Mouse (Mus musculus) stomach, embryonic 15.5 days (tissue): ENCODE measurements around the gene Chchd3. TPM values are rescaled to one million over a fixed set of nuclear protein-coding genes. Genes with fewer than 3 reads are reported as not detected.

ENCODE experiments used
- ATAC-seq: fragments of 200-750 bp; cut with Nextera tagmentation; 2 replicates; pipeline ENCODE4 v1.8.0; 2017; ENCODE audit warnings: low read depth, moderate number of reproducible peaks, moderate TSS enrichment; ENCODE audit not compliant: insufficient read depth, low FRiP score
- H3K27ac ChIP-seq: fragments of 300-500 bp; sonication (generic); 2 replicates; pipeline ENCODE4 v1.5.1; 2015; ENCODE audit warnings: mild to moderate bottlenecking, inconsistent platforms
- H3K27me3 ChIP-seq: fragments of 300-500 bp; sonication (generic); replicated peaks from 2 replicates; pipeline ENCODE4 v1.6.1; 2015; ENCODE audit warnings: inconsistent platforms
- H3K36me3 ChIP-seq: fragments of 300-500 bp; sonication (generic); 2 replicates; pipeline ENCODE4 v1.6.1; 2015; ENCODE audit warnings: inconsistent platforms
- H3K4me1 ChIP-seq: fragments of 300-500 bp; sonication (generic); 2 replicates; pipeline ENCODE4 v1.6.1; 2015; ENCODE audit warnings: inconsistent platforms
- H3K4me2 ChIP-seq: fragments of 300-500 bp; sonication (generic); 2 replicates; pipeline ENCODE4 v1.6.1; 2015; ENCODE audit warnings: mild to moderate bottlenecking, inconsistent platforms
- H3K4me3 ChIP-seq: fragments of 300-500 bp; sonication (generic); replicated peaks from 2 replicates; pipeline ENCODE4 v1.5.1; 2015; ENCODE audit warnings: inconsistent platforms
- H3K9ac ChIP-seq: fragments of 300-500 bp; sonication (generic); 2 replicates; pipeline ENCODE4 v1.6.1; 2015; ENCODE audit warnings: inconsistent platforms
- H3K9me3 ChIP-seq: fragments of 300-500 bp; sonication (generic); 2 replicates; pipeline ENCODE4 v1.6.1; 2016; ENCODE audit warnings: inconsistent platforms
- WGBS: fragments of 180-500 bp; shearing (Covaris S2); methylation state at CpG from one replicate; pipeline ENCODE4 v1.1.7; 2015; 5-methylcytosine and 5-hydroxymethylcytosine counted together
- polyA plus RNA-seq: library from polyadenylated mRNA; unstranded; fragments of >200 nt; fragmentation: Nextera tagmentation; extraction: Ambion mirVana; gene quantifications from 2 replicates; pipeline ENCODE4 v1.2.1, GENCODE M21; 2015

The Chchd3 gene
- polyA plus RNA-seq, 1 experiment from 2014 or later, result 112 TPM

DNA sequence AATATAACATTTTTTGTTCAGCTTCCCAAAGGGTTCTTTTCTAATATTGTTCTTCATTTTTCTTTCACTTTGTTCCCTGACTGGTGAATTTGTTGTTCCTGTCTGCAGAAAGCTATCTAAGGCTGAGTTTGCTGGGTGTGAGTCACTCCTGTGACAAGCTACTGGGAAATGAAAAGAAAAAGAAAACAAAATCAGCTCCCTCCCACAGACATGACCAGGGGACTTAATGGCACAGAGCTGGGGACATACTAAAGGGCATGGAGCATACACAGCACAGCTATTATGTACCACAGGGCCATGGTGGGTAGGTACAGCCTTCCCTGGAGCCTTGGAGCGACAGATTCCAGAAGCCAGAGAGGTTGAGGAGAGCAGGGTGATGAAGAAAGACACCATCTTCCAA is 63.5 kb downstream of the Chchd3 start:
- 82% methylated on average over 1 of the region's 1 CpGs for WGBS
- Histone ChIP-seq H3K4me3 (no peak overlapping the region), H3K27ac (no peak overlapping the region), H3K36me3 (no peaks in the 10 kb centered on the region), H3K4me1 (0 out of 2 replicates have a peak, but pooled peaks cover 3% of the 10 kb centered on the region), H3K9ac (no peak overlapping the region), H3K4me2 (no peak overlapping the region), H3K27me3 (no peaks in the 10 kb centered on the region), H3K9me3 (no peaks in the 10 kb centered on the region)
- ATAC-seq, result no peak

DNA sequence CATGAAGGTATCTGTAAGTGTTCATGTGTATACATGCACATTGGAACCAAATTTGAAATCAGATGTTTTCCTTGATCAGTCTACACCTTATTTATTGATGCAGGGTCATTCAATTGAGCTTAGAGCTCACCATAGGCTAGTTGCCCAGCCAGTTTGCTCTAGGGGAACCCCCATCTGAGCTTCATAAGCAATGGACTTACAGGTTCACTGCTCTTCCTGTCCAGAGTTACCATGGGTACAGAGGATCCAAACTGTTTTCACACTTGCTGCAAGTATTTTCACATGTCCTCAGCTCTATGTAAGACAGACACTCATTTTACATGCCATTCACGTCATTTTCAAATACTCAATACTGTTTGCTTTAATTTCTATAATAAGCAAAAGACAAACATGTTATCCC is 66.2 kb downstream of the Chchd3 start:
- 0 out of 2 replicates have a peak, but pooled peaks cover 3% of the 10 kb centered on the region for H3K4me1 ChIP-seq
- no peak for ATAC-seq
- H3K27me3 ChIP-seq, result no peaks in the 10 kb centered on the region

DNA sequence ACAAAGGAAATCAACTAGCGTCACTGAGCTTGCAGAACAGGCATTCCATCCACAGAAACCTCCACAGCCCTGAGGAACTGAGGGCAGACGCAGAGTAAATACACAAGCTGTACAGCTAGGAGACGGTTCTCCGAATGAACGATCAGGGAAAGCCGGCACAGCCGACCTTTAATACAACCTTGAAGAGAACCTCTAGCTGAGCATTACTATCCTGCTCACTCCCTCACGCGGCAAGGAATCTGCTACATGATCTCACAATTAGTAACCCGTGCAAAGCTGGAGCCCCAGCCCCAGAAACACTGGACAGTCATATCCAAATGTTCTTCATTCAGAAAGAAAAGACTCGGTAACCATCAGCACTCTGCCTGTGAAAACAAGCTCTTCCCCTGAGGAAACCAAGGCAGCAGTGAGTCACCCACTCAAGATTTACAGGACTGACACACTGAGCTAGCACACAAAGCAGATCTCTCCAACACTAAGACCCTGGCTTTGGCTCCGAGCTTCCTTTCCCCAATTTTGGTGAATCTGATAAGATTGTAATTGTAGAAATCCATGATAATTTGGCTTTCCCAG is 69.9 kb downstream of the Chchd3 start:
- H3K27ac ChIP-seq, result no peak overlapping the region
- no peak overlapping the region for H3K4me2 ChIP-seq
- H3K4me3 ChIP-seq, result no peak overlapping the region
- no peaks in the 10 kb centered on the region for H3K9me3 ChIP-seq
- no peak overlapping the region for H3K9ac ChIP-seq
- no peaks in the 10 kb centered on the region for H3K36me3 ChIP-seq
- H3K4me1 ChIP-seq, result no peaks in the 10 kb centered on the region
- no peak for ATAC-seq
- WGBS, result 59% methylated on average over 12 of the region's 12 CpGs
- no peaks in the 10 kb centered on the region for H3K27me3 ChIP-seq

More for the DNA sequence above, 66.2 kb downstream of the Chchd3 start:
- no peak overlapping the region for H3K4me3 ChIP-seq
- WGBS, result 82% methylated on average over 1 of the region's 1 CpGs
- H3K9me3 ChIP-seq, result no peaks in the 10 kb centered on the region
- H3K36me3 ChIP-seq, result no peaks in the 10 kb centered on the region
- no peak overlapping the region for H3K4me2 ChIP-seq
- H3K9ac ChIP-seq, result no peak overlapping the region
- no peak overlapping the region for H3K27ac ChIP-seq

DNA sequence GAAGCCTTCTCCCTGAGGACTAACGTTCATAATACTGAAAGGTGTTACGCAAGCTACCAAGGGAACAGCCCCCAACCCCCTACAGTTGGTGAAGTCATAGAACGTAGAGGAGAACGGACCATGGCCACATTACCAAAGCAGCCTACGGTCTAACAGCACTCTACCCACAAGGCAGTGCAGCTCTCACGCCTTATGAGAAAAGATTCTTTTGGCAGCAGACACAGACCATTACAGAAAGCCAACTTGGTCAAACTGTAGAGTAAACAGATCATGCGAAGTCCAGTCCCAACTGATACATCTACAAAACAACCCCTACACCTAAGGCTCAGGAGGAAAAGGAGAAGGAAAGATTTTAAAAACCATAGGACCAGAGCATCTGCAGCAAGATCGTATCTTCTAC is 71.5 kb downstream of the Chchd3 start:
- H3K9me3 ChIP-seq, result no peaks in the 10 kb centered on the region
- H3K4me3 ChIP-seq, result no peak overlapping the region
- no peaks in the 10 kb centered on the region for H3K27me3 ChIP-seq
- H3K27ac ChIP-seq, result no peak overlapping the region
- 94% methylated on average over 8 of the region's 8 CpGs for WGBS
- no peaks in the 10 kb centered on the region for H3K4me1 ChIP-seq
- no peaks in the 10 kb centered on the region for H3K36me3 ChIP-seq
- no peak for ATAC-seq
- H3K9ac ChIP-seq, result no peak overlapping the region
- no peak overlapping the region for H3K4me2 ChIP-seq

DNA sequence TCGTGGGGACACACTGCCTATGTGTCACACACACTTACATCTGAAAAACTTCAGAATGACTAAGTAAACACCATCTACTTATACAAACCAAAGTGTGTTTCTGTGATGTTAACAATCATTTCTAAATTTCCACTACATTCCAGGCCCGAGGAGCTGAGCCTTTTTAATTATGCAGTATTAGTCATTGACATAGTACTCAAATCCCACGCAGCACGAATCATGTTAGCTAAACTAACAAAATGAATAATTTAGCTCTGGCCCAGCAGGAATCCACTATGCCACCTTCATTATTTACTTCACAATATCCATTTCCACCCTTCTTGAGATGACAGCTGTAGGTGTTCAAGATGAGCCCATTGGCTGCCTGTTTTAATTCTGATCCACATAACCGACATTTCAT is 76.2 kb downstream of the Chchd3 start:
- WGBS, result 65% methylated on average over 5 of the region's 5 CpGs
- Histone ChIP-seq H3K4me3 (no peak overlapping the region), H3K36me3 (no peaks in the 10 kb centered on the region), H3K4me1 (no peaks in the 10 kb centered on the region), H3K27ac (no peak overlapping the region), H3K9ac (no peak overlapping the region), H3K9me3 (no peaks in the 10 kb centered on the region), H3K4me2 (no peak overlapping the region), H3K27me3 (no peaks in the 10 kb centered on the region)
- ATAC-seq, result no peak

DNA sequence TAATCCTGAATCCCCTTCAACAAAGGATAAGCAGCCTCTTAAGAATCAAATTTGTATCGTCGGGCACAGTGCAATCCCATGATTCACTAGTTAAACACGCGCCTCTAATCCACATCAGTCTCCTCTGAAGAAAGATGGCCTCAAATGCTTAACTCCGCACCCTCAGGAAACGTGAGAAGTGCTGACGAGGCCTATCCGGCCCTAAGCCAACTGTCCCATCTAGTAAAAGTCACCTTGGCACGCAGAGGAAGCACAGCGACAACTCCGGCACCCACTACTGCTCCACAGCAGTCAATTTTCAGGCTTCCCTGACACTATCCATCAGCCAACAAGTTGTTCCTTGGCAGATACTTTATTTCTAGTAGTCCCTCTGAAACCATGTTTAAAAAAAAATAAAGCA is 78.8 kb downstream of the Chchd3 start:
- H3K9ac ChIP-seq, result no peak overlapping the region
- 82% methylated on average over 11 of the region's 11 CpGs for WGBS
- H3K4me1 ChIP-seq, result no peaks in the 10 kb centered on the region
- no peak overlapping the region for H3K27ac ChIP-seq
- no peaks in the 10 kb centered on the region for H3K9me3 ChIP-seq
- H3K4me2 ChIP-seq, result no peak overlapping the region
- H3K4me3 ChIP-seq, result no peak overlapping the region
- H3K27me3 ChIP-seq, result no peaks in the 10 kb centered on the region
- no peak for ATAC-seq
- no peaks in the 10 kb centered on the region for H3K36me3 ChIP-seq

DNA sequence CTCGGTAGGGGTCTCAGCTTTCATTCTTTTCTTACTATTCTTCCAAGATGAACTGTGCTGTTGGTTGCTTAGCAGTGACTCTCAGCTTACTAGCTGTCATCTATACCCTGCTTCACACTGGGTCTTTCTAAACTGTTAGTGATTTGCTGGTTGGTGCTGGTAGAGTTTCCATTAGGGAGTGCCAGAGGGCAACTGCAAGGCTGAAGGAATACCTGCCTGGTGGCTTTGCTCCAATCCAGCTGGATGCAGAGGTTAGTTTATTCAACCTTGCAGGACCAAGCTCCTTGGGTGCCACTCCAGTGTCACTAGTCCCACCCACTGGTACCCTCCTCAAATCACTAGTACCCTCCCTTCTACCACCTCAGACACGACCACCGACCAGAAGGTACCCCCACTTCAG is 81.2 kb downstream of the Chchd3 start:
- 93% methylated on average over 3 of the region's 3 CpGs for WGBS
- H3K27ac ChIP-seq, result no peak overlapping the region

DNA sequence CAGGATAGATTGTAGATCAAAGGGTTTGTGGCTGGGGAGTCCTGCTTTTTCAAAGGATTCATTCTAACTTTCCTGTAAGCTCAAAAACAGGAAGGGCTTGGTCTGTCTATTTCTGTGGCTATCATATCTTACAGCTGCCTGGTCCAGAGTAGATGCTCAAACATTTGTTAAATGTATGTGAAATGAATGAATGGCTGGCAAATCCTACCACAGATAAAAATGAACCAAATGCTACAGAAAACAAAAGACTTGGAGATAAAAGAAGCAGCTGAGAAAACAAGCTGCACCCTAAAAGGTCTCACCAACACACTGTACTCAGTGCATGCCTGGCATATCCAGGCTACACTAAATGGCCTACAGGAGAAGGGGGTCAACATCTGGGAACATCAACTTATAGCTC is 88.1 kb downstream of the Chchd3 start:
- Histone ChIP-seq H3K36me3 (no peaks in the 10 kb centered on the region), H3K27ac (no peak overlapping the region), H3K4me1 (no peaks in the 10 kb centered on the region), H3K4me3 (no peak overlapping the region), H3K9me3 (no peaks in the 10 kb centered on the region), H3K27me3 (no peaks in the 10 kb centered on the region), H3K4me2 (no peak overlapping the region), H3K9ac (no peak overlapping the region)
- no peak for ATAC-seq

More for the DNA sequence above, 81.2 kb downstream of the Chchd3 start:
- ATAC-seq, result no peak
- H3K4me1 ChIP-seq, result no peaks in the 10 kb centered on the region
- no peak overlapping the region for H3K4me2 ChIP-seq
- H3K36me3 ChIP-seq, result no peaks in the 10 kb centered on the region
- no peaks in the 10 kb centered on the region for H3K27me3 ChIP-seq
- H3K9me3 ChIP-seq, result no peaks in the 10 kb centered on the region
- no peak overlapping the region for H3K4me3 ChIP-seq
- no peak overlapping the region for H3K9ac ChIP-seq

DNA sequence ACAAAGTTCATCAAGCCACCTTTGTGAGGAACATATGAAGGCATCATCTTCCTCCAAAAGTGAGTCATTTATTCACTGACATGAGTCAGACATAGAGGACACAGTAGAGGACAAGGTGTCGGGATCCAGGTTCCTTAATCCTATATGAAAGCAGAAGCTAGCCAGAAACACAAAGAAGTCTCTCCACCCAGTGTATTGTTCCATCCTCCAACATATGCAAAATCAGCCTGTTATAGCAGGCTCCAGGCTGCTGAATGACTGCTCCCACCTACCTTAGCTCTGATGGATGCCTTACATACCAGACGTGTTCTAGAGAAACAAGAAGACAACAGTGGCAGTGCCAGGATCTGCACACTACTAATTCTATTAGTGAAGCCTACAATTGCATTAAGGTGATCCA is 91.1 kb downstream of the Chchd3 start:
- H3K9ac ChIP-seq, result no peak overlapping the region
- WGBS, result 63% methylated on average over 2 of the region's 2 CpGs
- H3K4me1 ChIP-seq, result no peaks in the 10 kb centered on the region
- no peaks in the 10 kb centered on the region for H3K27me3 ChIP-seq
- no peak overlapping the region for H3K4me2 ChIP-seq
- ATAC-seq, result no peak
- H3K27ac ChIP-seq, result no peak overlapping the region
- H3K4me3 ChIP-seq, result no peak overlapping the region
- H3K36me3 ChIP-seq, result no peaks in the 10 kb centered on the region
- H3K9me3 ChIP-seq, result no peaks in the 10 kb centered on the region

DNA sequence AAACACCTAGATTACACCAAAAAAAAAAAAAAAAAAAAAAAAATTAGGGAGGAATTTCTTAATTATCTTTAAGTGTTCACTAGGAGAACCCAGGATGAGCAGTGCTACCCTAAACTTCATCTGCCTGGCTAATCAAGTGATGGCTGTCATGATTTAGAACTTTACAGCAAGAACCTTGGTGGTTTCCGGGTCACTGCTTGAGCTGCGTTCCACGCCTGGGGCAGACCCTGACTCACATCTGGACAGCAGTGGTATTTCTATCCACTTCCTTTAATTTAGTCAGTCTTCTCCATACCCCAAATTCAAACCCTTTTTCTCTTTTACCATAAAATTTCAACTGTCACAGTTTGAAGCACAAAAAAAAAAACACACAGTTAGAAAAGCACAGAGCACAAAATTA is 98.0 kb downstream of the Chchd3 start:
- H3K27ac ChIP-seq, result no peak overlapping the region
- H3K27me3 ChIP-seq, result no peaks in the 10 kb centered on the region
- no peaks in the 10 kb centered on the region for H3K9me3 ChIP-seq
- no peak for ATAC-seq
- no peak overlapping the region for H3K4me3 ChIP-seq
- WGBS, result 83% methylated on average over 3 of the region's 3 CpGs
- H3K4me2 ChIP-seq, result no peak overlapping the region
- no peaks in the 10 kb centered on the region for H3K36me3 ChIP-seq
- H3K4me1 ChIP-seq, result peaks cover 3% of the 10 kb centered on the region; the same call in 1 of the 2 replicates
- no peak overlapping the region for H3K9ac ChIP-seq

DNA sequence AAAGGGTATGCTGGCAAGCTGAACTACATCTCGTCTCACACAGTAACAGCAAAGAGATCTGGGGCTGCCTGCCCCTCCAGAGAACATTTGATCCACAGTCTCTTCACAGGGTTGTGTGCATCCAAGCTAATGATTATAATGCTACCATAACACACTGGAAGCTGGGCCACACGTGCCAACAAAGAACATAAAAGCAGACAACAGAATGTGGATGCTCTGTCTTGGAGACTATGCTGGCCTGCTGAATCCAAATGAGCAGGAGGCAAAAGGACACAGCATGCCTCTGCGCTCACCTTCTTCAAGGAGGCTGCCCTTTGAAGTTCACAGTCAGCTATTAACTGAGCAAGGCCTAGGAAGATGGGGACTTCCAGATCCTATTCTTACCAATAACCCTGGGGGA is 98.6 kb downstream of the Chchd3 start:
- WGBS, result 84% methylated on average over 3 of the region's 3 CpGs
- Histone ChIP-seq H3K4me2 (no peak overlapping the region), H3K9ac (no peak overlapping the region)

DNA sequence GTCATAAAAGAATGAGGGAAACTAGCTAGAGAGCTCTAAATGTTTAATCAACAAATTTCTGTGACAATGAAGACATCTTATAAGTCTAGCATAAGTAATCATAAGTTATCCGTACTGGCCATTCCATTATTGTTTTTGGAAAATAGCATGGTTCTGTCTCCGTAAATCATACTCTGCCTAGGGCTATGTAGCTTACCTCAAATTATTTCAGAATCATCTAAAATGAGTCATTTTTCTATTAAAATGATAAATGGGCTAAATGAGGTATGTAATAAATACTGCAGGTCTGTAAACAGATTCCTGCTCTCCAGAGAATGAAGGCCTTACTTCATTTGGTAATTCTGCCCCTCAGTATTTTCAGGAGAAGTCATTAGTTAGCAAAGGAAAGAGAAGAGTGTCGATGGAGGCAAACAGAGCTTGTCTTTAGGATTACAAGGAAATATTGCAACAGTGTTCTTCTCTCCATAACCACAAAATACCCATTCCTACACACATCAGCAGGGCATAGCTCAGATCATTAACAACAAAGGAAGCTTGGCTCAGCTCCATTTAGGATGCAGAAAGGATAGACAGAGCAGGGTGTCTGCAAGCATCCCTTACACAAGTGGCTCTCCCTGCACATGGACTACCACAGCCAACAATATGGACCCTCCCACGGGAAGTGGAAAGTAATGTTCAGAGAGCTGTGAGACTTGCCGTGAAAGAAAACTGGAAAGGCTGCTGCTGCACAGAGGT is 100.1 kb downstream of the Chchd3 start:
- 65% methylated on average over 5 of the region's 5 CpGs for WGBS
- Histone ChIP-seq H3K4me2 (no peak overlapping the region), H3K27me3 (no peaks in the 10 kb centered on the region), H3K36me3 (no peaks in the 10 kb centered on the region), H3K9me3 (no peaks in the 10 kb centered on the region), H3K4me3 (no peak overlapping the region), H3K4me1 (peaks cover 3% of the 10 kb centered on the region; the same call in 1 of the 2 replicates), H3K9ac (no peak overlapping the region), H3K27ac (no peak overlapping the region)
- ATAC-seq, result no peak

More for the DNA sequence above, 98.6 kb downstream of the Chchd3 start:
- Histone ChIP-seq H3K4me3 (no peak overlapping the region), H3K27ac (no peak overlapping the region), H3K9me3 (no peaks in the 10 kb centered on the region), H3K27me3 (no peaks in the 10 kb centered on the region), H3K36me3 (no peaks in the 10 kb centered on the region), H3K4me1 (peaks cover 3% of the 10 kb centered on the region; the same call in 1 of the 2 replicates)
- ATAC-seq, result no peak
